ENCODE assay signal across 15 mouse cellular contexts in the genomic region with DNA sequence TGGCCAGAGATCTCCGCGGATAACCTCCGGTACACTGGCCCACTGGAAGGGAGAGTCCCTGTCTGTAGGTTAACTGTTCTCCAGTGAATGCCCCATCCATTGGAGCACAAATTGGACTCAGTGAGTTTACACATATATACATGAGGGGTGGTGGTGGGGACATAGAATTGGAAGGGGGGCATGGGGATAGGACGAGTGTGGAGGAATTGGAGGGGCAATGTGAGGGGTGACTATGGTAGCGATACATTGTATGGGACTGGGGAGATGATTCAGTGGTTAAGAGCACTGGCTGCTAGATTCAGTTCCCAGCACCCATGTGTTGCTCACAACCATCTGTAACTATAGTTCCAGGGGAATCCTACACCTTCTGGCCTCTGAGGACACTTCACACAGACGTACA. TPM values are rescaled to one million over a fixed set of nuclear protein-coding genes. Genes with fewer than 3 reads are reported as not detected.
DNase-seq lines count a peak whose midpoint lies in the region; ATAC-seq and TF ChIP-seq lines count a peak whose summit lies in the region.
"Had no signal": no experiment of that assay in that cellular context is flagged by ENCODE, and none has a peak within 500 bp of the region (broad histone marks: within the 10 kb centered on the region; RNA-seq: fewer than 3 reads in every experiment).

No protein-coding gene starts in this region.

- no peak for TF ChIP-seq CTCF in midbrain, postnatal 0 days (IDR thresholded peaks at IDR 0.05)

- H3K9ac ChIP-seq in forebrain, embryonic 15.5 days (replicated peaks), result no peak overlapping the region
- H3K9ac ChIP-seq in hindbrain, embryonic 11.5 days (ENCODE audit: low read depth, low read length), result no peak overlapping the region
- H3K9ac ChIP-seq in midbrain, embryonic 15.5 days, result no peak overlapping the region
- no peak overlapping the region for H3K9ac ChIP-seq in midbrain, embryonic 13.5 days (replicated peaks)
- H3K9ac ChIP-seq in midbrain, postnatal 0 days (replicated peaks; ENCODE audit: low read length, poor library complexity, severe bottlenecking), result no peak overlapping the region
- H3K9ac ChIP-seq: limb, embryonic 12.5 days had no signal

- H3K27me3 ChIP-seq in forebrain, embryonic 10.5 days (ENCODE audit: poor library complexity, severe bottlenecking), result peaks cover 22% of the 10 kb centered on the region
- no peaks in the 10 kb centered on the region for H3K27me3 ChIP-seq in forebrain, embryonic 15.5 days
- H3K27me3 ChIP-seq in hindbrain, embryonic 10.5 days (ENCODE audit: insufficient read depth, poor library complexity, severe bottlenecking), result peaks cover 19% of the 10 kb centered on the region; the same call in 1 of the 2 replicates
- no peaks in the 10 kb centered on the region for H3K27me3 ChIP-seq in hindbrain, embryonic 11.5 days (ENCODE audit: control insufficient read depth, insufficient read depth, low read length)
- H3K27me3 ChIP-seq in midbrain, embryonic 15.5 days (replicated peaks), result no peaks in the 10 kb centered on the region
- H3K27me3 ChIP-seq in midbrain, embryonic 13.5 days, result no peaks in the 10 kb centered on the region
- H3K27me3 ChIP-seq in midbrain, postnatal 0 days (ENCODE audit: insufficient read depth, low read length), result no peaks in the 10 kb centered on the region
- H3K27me3 ChIP-seq: CH12.LX, Patski had no signal

- H3K4me3 ChIP-seq in forebrain, embryonic 10.5 days, result peak overlapping the region; percentile 66
- no peak overlapping the region for H3K4me3 ChIP-seq in forebrain, embryonic 15.5 days
- peak overlapping the region; percentile 73 for H3K4me3 ChIP-seq in hindbrain, embryonic 10.5 days
- no peak overlapping the region for H3K4me3 ChIP-seq in hindbrain, embryonic 11.5 days (ENCODE audit: low read depth, low read length)
- no peak overlapping the region for H3K4me3 ChIP-seq in midbrain, embryonic 15.5 days
- no peak overlapping the region for H3K4me3 ChIP-seq in midbrain, embryonic 13.5 days (replicated peaks)
- no peak overlapping the region for H3K4me3 ChIP-seq in midbrain, postnatal 0 days (ENCODE audit: low read depth, low read length)

- H3K4me1 ChIP-seq in forebrain, embryonic 10.5 days, result peaks cover 36% of the 10 kb centered on the region
- peaks cover 17% of the 10 kb centered on the region for H3K4me1 ChIP-seq in forebrain, embryonic 15.5 days
- H3K4me1 ChIP-seq in hindbrain, embryonic 10.5 days (replicated peaks), result peaks cover 26% of the 10 kb centered on the region
- H3K4me1 ChIP-seq in hindbrain, embryonic 11.5 days (replicated peaks; ENCODE audit: control insufficient read depth, insufficient read depth, low read length), result 0 out of 2 replicates have a peak, but pooled peaks cover 3% of the 10 kb centered on the region
- H3K4me1 ChIP-seq in midbrain, embryonic 15.5 days, result peaks cover 16% of the 10 kb centered on the region
- peaks cover 15% of the 10 kb centered on the region for H3K4me1 ChIP-seq in midbrain, embryonic 13.5 days (replicated peaks)
- peaks cover 8% of the 10 kb centered on the region; the same call in 1 of the 2 replicates for H3K4me1 ChIP-seq in midbrain, postnatal 0 days (ENCODE audit: insufficient read depth, low read length)

- ATAC-seq in forebrain, embryonic 15.5 days (replicated peaks), result no peak
- no peak for ATAC-seq in hindbrain, embryonic 11.5 days (ENCODE audit: low FRiP score)
- no peak for ATAC-seq in midbrain, embryonic 15.5 days (replicated peaks)
- ATAC-seq in midbrain, embryonic 13.5 days, result no peak
- ATAC-seq in midbrain, postnatal 0 days (ENCODE audit: low FRiP score), result no peak
- ATAC-seq: Patski had no signal

- no peak for DNase-seq in forebrain, embryonic 10.5 days (ENCODE audit: extremely low spot score, low spot score)
- no peak for DNase-seq in hindbrain, embryonic 10.5 days (ENCODE audit: low spot score)
- DNase-seq in hindbrain, embryonic 11.5 days (ENCODE audit: low spot score), result no peak
- DNase-seq in midbrain, postnatal 0 days (ENCODE audit: low spot score), result no peak
- no peak for DNase-seq in left cerebral cortex, adult 8-10 months (ENCODE audit: low spot score in 2 of 2)
- DNase-seq: cerebellum, adult 11 months; lung, postnatal 10 days; thymus, postnatal 4 days had no signal

- no peak overlapping the region for H3K4me2 ChIP-seq in forebrain, embryonic 15.5 days (replicated peaks)
- H3K4me2 ChIP-seq in hindbrain, embryonic 11.5 days (replicated peaks; ENCODE audit: low read depth, low read length), result no peak overlapping the region
- no peak overlapping the region for H3K4me2 ChIP-seq in midbrain, embryonic 15.5 days
- no peak overlapping the region for H3K4me2 ChIP-seq in midbrain, embryonic 13.5 days (replicated peaks)
- H3K4me2 ChIP-seq in midbrain, postnatal 0 days (ENCODE audit: low read depth, low read length, poor library complexity, severe bottlenecking), result no peak overlapping the region

- WGBS in forebrain, embryonic 10.5 days, result 56% methylated on average over 6 of the region's 6 CpGs
- WGBS in forebrain, embryonic 15.5 days, result 67% methylated on average over 6 of the region's 6 CpGs
- 55% methylated on average over 6 of the region's 6 CpGs for WGBS in hindbrain, embryonic 10.5 days
- 46% methylated on average over 6 of the region's 6 CpGs for WGBS in hindbrain, embryonic 11.5 days
- WGBS in midbrain, embryonic 15.5 days, result 69% methylated on average over 6 of the region's 6 CpGs
- WGBS in midbrain, embryonic 13.5 days, result 67% methylated on average over 6 of the region's 6 CpGs
- 66% methylated on average over 6 of the region's 6 CpGs for WGBS in midbrain, postnatal 0 days

- H3K36me3 ChIP-seq in forebrain, embryonic 10.5 days (replicated peaks), result no peaks in the 10 kb centered on the region
- no peaks in the 10 kb centered on the region for H3K36me3 ChIP-seq in forebrain, embryonic 15.5 days
- H3K36me3 ChIP-seq in hindbrain, embryonic 10.5 days, result no peaks in the 10 kb centered on the region
- no peaks in the 10 kb centered on the region for H3K36me3 ChIP-seq in hindbrain, embryonic 11.5 days (ENCODE audit: control insufficient read depth, insufficient read depth, low read length)
- no peaks in the 10 kb centered on the region for H3K36me3 ChIP-seq in midbrain, embryonic 15.5 days (replicated peaks)
- no peaks in the 10 kb centered on the region for H3K36me3 ChIP-seq in midbrain, embryonic 13.5 days
- no peaks in the 10 kb centered on the region for H3K36me3 ChIP-seq in midbrain, postnatal 0 days (ENCODE audit: insufficient read depth, low read length)
- H3K36me3 ChIP-seq: limb, embryonic 12.5 days had no signal

- H3K9me3 ChIP-seq in forebrain, embryonic 10.5 days, result no peaks in the 10 kb centered on the region
- H3K9me3 ChIP-seq in forebrain, embryonic 15.5 days, result no peaks in the 10 kb centered on the region
- H3K9me3 ChIP-seq in hindbrain, embryonic 10.5 days, result no peaks in the 10 kb centered on the region
- no peaks in the 10 kb centered on the region for H3K9me3 ChIP-seq in hindbrain, embryonic 11.5 days (ENCODE audit: control insufficient read depth, low read length)
- H3K9me3 ChIP-seq in midbrain, embryonic 15.5 days, result no peaks in the 10 kb centered on the region
- H3K9me3 ChIP-seq in midbrain, embryonic 13.5 days, result no peaks in the 10 kb centered on the region
- no peaks in the 10 kb centered on the region for H3K9me3 ChIP-seq in midbrain, postnatal 0 days (ENCODE audit: low read length)
- H3K9me3 ChIP-seq: limb, embryonic 12.5 days had no signal

- no peak overlapping the region for H3K27ac ChIP-seq in forebrain, embryonic 10.5 days
- H3K27ac ChIP-seq in forebrain, embryonic 15.5 days (replicated peaks), result no peak overlapping the region
- no peak overlapping the region for H3K27ac ChIP-seq in hindbrain, embryonic 10.5 days
- no peak overlapping the region for H3K27ac ChIP-seq in hindbrain, embryonic 11.5 days (ENCODE audit: low read depth, low read length)
- H3K27ac ChIP-seq in midbrain, embryonic 15.5 days, result 0 out of 2 replicates have a peak overlapping the region, but pooled peaks have one; percentile 71
- no peak overlapping the region for H3K27ac ChIP-seq in midbrain, embryonic 13.5 days
- H3K27ac ChIP-seq in midbrain, postnatal 0 days (ENCODE audit: low read depth, low read length), result 0 out of 2 replicates have a peak overlapping the region, but pooled peaks have one; percentile 83
- H3K27ac ChIP-seq: limb, embryonic 12.5 days had no signal

RNA-seq across cellular contexts. Expression of a gene that starts 13.0 kb away (rescaled TPM):
- polyA plus RNA-seq in forebrain, embryonic 10.5 days (2016; fragmentation: Nextera tagmentation; extraction: Ambion mirVana), result 931 and 967 TPM in 2 replicates
- 1,235 and 1,278 TPM in 2 replicates for polyA plus RNA-seq in forebrain, embryonic 15.5 days (2015; fragmentation: Nextera tagmentation; extraction: Ambion mirVana)
- 928 and 1,134 TPM in 2 replicates for polyA plus RNA-seq in hindbrain, embryonic 10.5 days (2016; fragmentation: Nextera tagmentation; extraction: Ambion mirVana)
- polyA plus RNA-seq in hindbrain, embryonic 11.5 days (2014; fragmentation: Nextera tagmentation; extraction: Ambion mirVana), result 1,074 and 1,099 TPM in 2 replicates
- polyA plus RNA-seq in midbrain, embryonic 15.5 days (2015; fragmentation: Nextera tagmentation; extraction: Ambion mirVana), result 1,496 and 1,513 TPM in 2 replicates
- 1,275 and 1,322 TPM in 2 replicates for polyA plus RNA-seq in midbrain, embryonic 13.5 days (2015; fragmentation: Nextera tagmentation; extraction: Ambion mirVana)
- total RNA-seq in midbrain, postnatal 0 days (2014; rRNA removed), result 915 and 958 TPM in 2 replicates
- polyA plus RNA-seq in midbrain, postnatal 0 days (2015; fragmentation: Nextera tagmentation; extraction: Ambion mirVana), result 1,268 and 1,306 TPM in 2 replicates
- 100 to 1,000 TPM; 799 to 904 (median 900) TPM for total RNA-seq in left cerebral cortex, adult 8-10 months (2022)

RNA-seq across cellular contexts. Expression of a gene that starts 13.9 kb away (rescaled TPM):
- polyA plus RNA-seq in forebrain, embryonic 10.5 days (2016; fragmentation: Nextera tagmentation; extraction: Ambion mirVana), result 0.21 and 0.38 TPM in 2 replicates
- 0.55 TPM in 2 replicates for polyA plus RNA-seq in forebrain, embryonic 15.5 days (2015; fragmentation: Nextera tagmentation; extraction: Ambion mirVana)
- polyA plus RNA-seq in hindbrain, embryonic 10.5 days (2016; fragmentation: Nextera tagmentation; extraction: Ambion mirVana), result 0.52 and 0.86 TPM in 2 replicates
- polyA plus RNA-seq in hindbrain, embryonic 11.5 days (2014; fragmentation: Nextera tagmentation; extraction: Ambion mirVana), result 0.59 TPM in 1 of 2 replicates, not detected in the other
- 0.74 and 0.86 TPM in 2 replicates for polyA plus RNA-seq in midbrain, embryonic 15.5 days (2015; fragmentation: Nextera tagmentation; extraction: Ambion mirVana)
- polyA plus RNA-seq in midbrain, embryonic 13.5 days (2015; fragmentation: Nextera tagmentation; extraction: Ambion mirVana), result 0.39 and 0.89 TPM in 2 replicates
- total RNA-seq in midbrain, postnatal 0 days (2014; rRNA removed), result not detected in 2 replicates
- polyA plus RNA-seq in midbrain, postnatal 0 days (2015; fragmentation: Nextera tagmentation; extraction: Ambion mirVana), result 0.67 and 0.83 TPM in 2 replicates
- under 1 TPM in 2 of 4 experiments, not detected in 2; 0.39 to 0.51 TPM for total RNA-seq in left cerebral cortex, adult 8-10 months (2022)
- polyA plus RNA-seq: embryonic facial prominence, embryonic 11.5 days had no signal

RNA-seq across cellular contexts. Expression of a gene that starts 30.9 kb away (rescaled TPM):
- 21.4 and 22.2 TPM in 2 replicates for polyA plus RNA-seq in forebrain, embryonic 10.5 days (2016; fragmentation: Nextera tagmentation; extraction: Ambion mirVana)
- 11.3 and 13.4 TPM in 2 replicates for polyA plus RNA-seq in forebrain, embryonic 15.5 days (2015; fragmentation: Nextera tagmentation; extraction: Ambion mirVana)
- polyA plus RNA-seq in hindbrain, embryonic 10.5 days (2016; fragmentation: Nextera tagmentation; extraction: Ambion mirVana), result 19.2 and 21.0 TPM in 2 replicates
- 10.4 and 12.5 TPM in 2 replicates for polyA plus RNA-seq in hindbrain, embryonic 11.5 days (2014; fragmentation: Nextera tagmentation; extraction: Ambion mirVana)
- polyA plus RNA-seq in midbrain, embryonic 15.5 days (2015; fragmentation: Nextera tagmentation; extraction: Ambion mirVana), result 14.2 and 14.8 TPM in 2 replicates
- polyA plus RNA-seq in midbrain, embryonic 13.5 days (2015; fragmentation: Nextera tagmentation; extraction: Ambion mirVana), result 12.1 and 13.2 TPM in 2 replicates
- 17.8 and 32.9 TPM in 2 replicates for total RNA-seq in midbrain, postnatal 0 days (2014; rRNA removed)
- 10.9 TPM in 2 replicates for polyA plus RNA-seq in midbrain, postnatal 0 days (2015; fragmentation: Nextera tagmentation; extraction: Ambion mirVana)
- 10 to 100 TPM in 3 of 4 experiments, 1 to 10 TPM in 1; 9.4 to 12.9 (median 11.7) TPM for total RNA-seq in left cerebral cortex, adult 8-10 months (2022)

RNA-seq across cellular contexts. Expression of a gene that starts 38.4 kb away (rescaled TPM):
- polyA plus RNA-seq in forebrain, embryonic 10.5 days (2016; fragmentation: Nextera tagmentation; extraction: Ambion mirVana), result 56.5 and 57.6 TPM in 2 replicates
- polyA plus RNA-seq in forebrain, embryonic 15.5 days (2015; fragmentation: Nextera tagmentation; extraction: Ambion mirVana), result 35.9 and 38.0 TPM in 2 replicates
- 46.9 and 53.8 TPM in 2 replicates for polyA plus RNA-seq in hindbrain, embryonic 10.5 days (2016; fragmentation: Nextera tagmentation; extraction: Ambion mirVana)
- 30.1 and 30.8 TPM in 2 replicates for polyA plus RNA-seq in hindbrain, embryonic 11.5 days (2014; fragmentation: Nextera tagmentation; extraction: Ambion mirVana)
- 36.4 and 37.9 TPM in 2 replicates for polyA plus RNA-seq in midbrain, embryonic 15.5 days (2015; fragmentation: Nextera tagmentation; extraction: Ambion mirVana)
- polyA plus RNA-seq in midbrain, embryonic 13.5 days (2015; fragmentation: Nextera tagmentation; extraction: Ambion mirVana), result 28.2 and 29.6 TPM in 2 replicates
- total RNA-seq in midbrain, postnatal 0 days (2014; rRNA removed), result 89.5 and 96.0 TPM in 2 replicates
- 42.3 and 43.9 TPM in 2 replicates for polyA plus RNA-seq in midbrain, postnatal 0 days (2015; fragmentation: Nextera tagmentation; extraction: Ambion mirVana)
- total RNA-seq in left cerebral cortex, adult 8-10 months (2022), result 10 to 100 TPM; 81.9 to 94.4 (median 86.6) TPM

Comparison
In these comparisons a context has a peak if more than half of its experiments do, and no peak if none do; other contexts are left out.
1. H3K27ac ChIP-seq: peak in midbrain, embryonic 15.5 days (single experiment) and midbrain, postnatal 0 days (single experiment); none in forebrain, embryonic 10.5 days (single experiment), forebrain, embryonic 15.5 days (single experiment), hindbrain, embryonic 10.5 days (single experiment), hindbrain, embryonic 11.5 days (single experiment) and midbrain, embryonic 13.5 days (single experiment).
2. H3K4me3 ChIP-seq: peak in forebrain, embryonic 10.5 days (single experiment) and hindbrain, embryonic 10.5 days (single experiment); none in forebrain, embryonic 15.5 days (single experiment), hindbrain, embryonic 11.5 days (single experiment), midbrain, embryonic 15.5 days (single experiment), midbrain, embryonic 13.5 days (single experiment) and midbrain, postnatal 0 days (single experiment).